Mouse (Mus musculus) CD4-positive, CD25-positive, alpha-beta regulatory T cell, adult 9 weeks (primary cell): Measurements from ENCODE around the gene Gm13285. TPM values are rescaled to one million over a fixed set of nuclear protein-coding genes. Genes with fewer than 3 reads are reported as not detected.

ENCODE experiments used
- polyA plus RNA-seq: library from polyadenylated mRNA; unstranded; fragments of 100-300 nt; shearing (Covaris generic); gene quantifications from one replicate; pipeline ENCODE4 v1.2.1, GENCODE M21; 2017

The Gm13285 gene
- polyA plus RNA-seq, result 0.76 TPM

GRCm38 (mm10) chr4:88799365-88799764 lies at the start of gene Gm13285:
Gene Gm13285, plus strand, starts transcription at chr4:88799665.

GRCm38 (mm10) chr4:88754818-88755340 lies 44.6 kb upstream of the Gm13285 start, which contains the start of gene Gm13271:
Gene Gm13271, plus strand, starts transcription at chr4:88754868.

GRCm38 (mm10) chr4:88759610-88760268 lies 39.7 kb upstream of the Gm13285 start, which contains the start of gene Gm13283:
Gene Gm13283, plus strand, starts transcription at chr4:88760119.

GRCm38 (mm10) chr4:88773534-88773933 lies 25.9 kb upstream of the Gm13285 start, which contains the start of gene Gm13290:
Gene Gm13290, plus strand, starts transcription at chr4:88773834.

GRCm38 (mm10) chr4:88776622-88777021 lies 22.8 kb upstream of the Gm13285 start, which contains the start of gene Gm13289:
Gene Gm13289, plus strand, starts transcription at chr4:88776922.

GRCm38 (mm10) chr4:88779550-88779949 lies 19.9 kb upstream of the Gm13285 start, which contains the start of gene Gm13272:
Gene Gm13272, plus strand, starts transcription at chr4:88779850.

GRCm38 (mm10) chr4:88781831-88782230 lies 17.6 kb upstream of the Gm13285 start, which contains the start of gene Ifnz:
Gene Ifnz, plus strand, starts transcription at chr4:88782131.

GRCm38 (mm10) chr4:88785409-88785808 lies 14.1 kb upstream of the Gm13285 start, which contains the start of gene Gm13276:
Gene Gm13276, plus strand, starts transcription at chr4:88785709.

GRCm38 (mm10) chr4:88788402-88788801 lies 11.1 kb upstream of the Gm13285 start, which contains the start of gene Gm13277:
Gene Gm13277, plus strand, starts transcription at chr4:88788632.

GRCm38 (mm10) chr4:88791250-88791649 lies 8.2 kb upstream of the Gm13285 start, which contains the start of gene Gm13278:
Gene Gm13278, plus strand, starts transcription at chr4:88791550.

GRCm38 (mm10) chr4:88793936-88794675 lies 5.4 kb upstream of the Gm13285 start, which contains the start of gene Gm13275:
Gene Gm13275, plus strand, starts transcription at chr4:88794487.

GRCm38 (mm10) chr4:88797097-88797496 lies 2.4 kb upstream of the Gm13285 start, which contains the start of gene Gm13279:
Gene Gm13279, plus strand, starts transcription at chr4:88797397.

GRCm38 (mm10) chr4:88802954-88803353 lies 3.5 kb downstream of the Gm13285 start, which contains the start of gene Gm13287:
Gene Gm13287, plus strand, starts transcription at chr4:88803254.

GRCm38 (mm10) chr4:88805231-88805630 lies 5.8 kb downstream of the Gm13285 start, which contains the start of gene Gm13288:
Gene Gm13288, plus strand, starts transcription at chr4:88805531.

GRCm38 (mm10) chr4:88815928-88816327 lies 16.5 kb downstream of the Gm13285 start, which contains the start of gene Ifna7:
Gene Ifna7, plus strand, starts transcription at chr4:88816228.

GRCm38 (mm10) chr4:88819659-88820058 lies 20.2 kb downstream of the Gm13285 start, which contains the start of gene Ifna11:
Gene Ifna11, plus strand, starts transcription at chr4:88819959.

GRCm38 (mm10) chr4:88827116-88827515 lies 27.7 kb downstream of the Gm13285 start, which contains the start of gene Ifna6:
Gene Ifna6, plus strand, starts transcription at chr4:88827416.

GRCm38 (mm10) chr4:88835225-88835624 lies 35.8 kb downstream of the Gm13285 start, which contains the start of gene Ifna5:
Gene Ifna5, plus strand, starts transcription at chr4:88835525.

GRCm38 (mm10) chr4:88841438-88841911 lies 42.0 kb downstream of the Gm13285 start, which contains the start of gene Ifna4:
Gene Ifna4, plus strand, starts transcription at chr4:88841861.

GRCm38 (mm10) chr4:88849698-88850097 lies 50.2 kb downstream of the Gm13285 start, which contains the start of gene Ifna1:
Gene Ifna1, plus strand, starts transcription at chr4:88850087.

